26 mouse cellular contexts compared by ENCODE assay signal in the genomic region with DNA sequence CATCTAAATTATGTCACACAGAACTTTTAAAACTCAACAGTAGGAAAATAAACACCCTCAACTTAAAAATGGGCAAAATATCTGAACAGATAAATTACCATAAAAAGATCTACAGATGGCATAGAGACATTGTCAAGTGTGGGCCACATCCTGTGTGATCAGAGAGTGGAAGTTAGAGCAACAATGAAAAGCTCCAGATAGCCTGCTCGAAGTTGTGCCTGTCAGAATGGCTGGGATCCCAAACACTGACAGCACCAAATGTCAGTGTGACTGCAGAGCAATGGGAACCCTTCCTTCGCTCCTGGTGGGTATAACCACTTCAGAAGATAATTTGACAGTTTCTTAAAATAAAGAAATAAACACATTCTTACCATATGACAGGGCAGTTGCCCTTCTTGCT. TPM values are rescaled to one million over a fixed set of nuclear protein-coding genes. Genes with fewer than 3 reads are reported as not detected.
DNase-seq lines count a peak whose midpoint lies in the region; ATAC-seq and TF ChIP-seq lines count a peak whose summit lies in the region.
"Had no signal": no experiment of that assay in that cellular context is flagged by ENCODE, and none has a peak within 500 bp of the region (broad histone marks: within the 10 kb centered on the region; RNA-seq: fewer than 3 reads in every experiment).

No protein-coding gene starts in this region.

- no peaks in the 10 kb centered on the region for H3K36me3 ChIP-seq in forebrain, embryonic 16.5 days (ENCODE audit: control insufficient read depth, insufficient read depth)
- H3K36me3 ChIP-seq in forebrain, embryonic 11.5 days (ENCODE audit: control insufficient read depth, insufficient read depth, low read length) = no peaks in the 10 kb centered on the region
- H3K36me3 ChIP-seq in midbrain, embryonic 11.5 days (ENCODE audit: control insufficient read depth, insufficient read depth, low read length) = no peaks in the 10 kb centered on the region
- no peaks in the 10 kb centered on the region for H3K36me3 ChIP-seq in midbrain, embryonic 13.5 days
- H3K36me3 ChIP-seq: heart, embryonic 12.5 days; heart, embryonic 15.5 days; hindbrain, embryonic 10.5 days; hindbrain, embryonic 13.5 days had no signal

- H3K27me3 ChIP-seq in forebrain, embryonic 16.5 days (replicated peaks; ENCODE audit: control insufficient read depth, insufficient read depth, low read length) = no peaks in the 10 kb centered on the region
- H3K27me3 ChIP-seq in forebrain, embryonic 11.5 days (ENCODE audit: control insufficient read depth, insufficient read depth, low read length) = no peaks in the 10 kb centered on the region
- no peaks in the 10 kb centered on the region for H3K27me3 ChIP-seq in midbrain, embryonic 11.5 days (ENCODE audit: control insufficient read depth, insufficient read depth, low read length)
- H3K27me3 ChIP-seq in midbrain, embryonic 13.5 days = no peaks in the 10 kb centered on the region
- H3K27me3 ChIP-seq: heart, embryonic 12.5 days; heart, embryonic 15.5 days; hindbrain, embryonic 13.5 days had no signal

- DNase-seq in forebrain, embryonic 11.5 days (ENCODE audit: low spot score) = no peak
- peak; percentile 31 for DNase-seq in midbrain, embryonic 11.5 days (ENCODE audit: low spot score, missing footprints)
- DNase-seq in brain, embryonic 14.5 days (ENCODE audit: low read depth) = peak; percentile 29
- DNase-seq in naive thymus-derived CD4-positive, alpha-beta T cell, adult 2 months (ENCODE audit: low read depth) = peak; percentile 42
- no peak for DNase-seq in adrenal gland, adult 18-20 months (ENCODE audit: low spot score in 2 of 2)
- DNase-seq in MN1 (ENCODE audit: low spot score) = no peak
- DNase-seq: adrenal gland, postnatal 10 days; adrenal gland, postnatal 36 days; cerebellum, adult 11-12 months; cerebellum, adult 8-10 months; cerebellum, postnatal 10 days; cerebellum, postnatal 36 days; gastrocnemius, postnatal 25 days; heart, adult 18-20 months; heart, postnatal 10 days; heart, postnatal 36 days; kidney, adult 18-20 months had no signal

- ATAC-seq in forebrain, embryonic 16.5 days = peak; percentile 64
- ATAC-seq in forebrain, embryonic 11.5 days (replicated peaks; ENCODE audit: low FRiP score) = no peak
- no peak for ATAC-seq in midbrain, embryonic 11.5 days (ENCODE audit: low FRiP score)
- no peak for ATAC-seq in midbrain, embryonic 13.5 days
- ATAC-seq: hindbrain, embryonic 16.5 days; intestine, embryonic 16.5 days had no signal

- 57% methylated on average over 2 of the region's 2 CpGs for WGBS in forebrain, embryonic 16.5 days
- WGBS in forebrain, embryonic 11.5 days = 76% methylated on average over 2 of the region's 2 CpGs
- WGBS in midbrain, embryonic 11.5 days = 81% methylated on average over 2 of the region's 2 CpGs
- 86% methylated on average over 2 of the region's 2 CpGs for WGBS in midbrain, embryonic 13.5 days

- H3K9ac ChIP-seq in forebrain, embryonic 16.5 days (replicated peaks; ENCODE audit: low read depth, low read length) = no peak overlapping the region
- no peak overlapping the region for H3K9ac ChIP-seq in forebrain, embryonic 11.5 days (ENCODE audit: low read length)
- no peak overlapping the region for H3K9ac ChIP-seq in midbrain, embryonic 11.5 days (ENCODE audit: low read length)
- H3K9ac ChIP-seq in midbrain, embryonic 13.5 days (replicated peaks) = no peak overlapping the region
- H3K9ac ChIP-seq: heart, embryonic 12.5 days; heart, embryonic 15.5 days; hindbrain, embryonic 13.5 days had no signal

- H3K27ac ChIP-seq in forebrain, embryonic 16.5 days (ENCODE audit: low read length) = no peak overlapping the region
- H3K27ac ChIP-seq in forebrain, embryonic 11.5 days (ENCODE audit: low read depth, low read length) = no peak overlapping the region
- no peak overlapping the region for H3K27ac ChIP-seq in midbrain, embryonic 11.5 days (ENCODE audit: low read depth, low read length)
- no peak overlapping the region for H3K27ac ChIP-seq in midbrain, embryonic 13.5 days
- H3K27ac ChIP-seq: heart, embryonic 15.5 days; hindbrain, embryonic 10.5 days; hindbrain, embryonic 13.5 days had no signal

- no peaks in the 10 kb centered on the region for H3K9me3 ChIP-seq in forebrain, embryonic 16.5 days (ENCODE audit: control insufficient read depth, low read length)
- no peaks in the 10 kb centered on the region for H3K9me3 ChIP-seq in forebrain, embryonic 11.5 days (ENCODE audit: control insufficient read depth, low read length)
- no peaks in the 10 kb centered on the region for H3K9me3 ChIP-seq in midbrain, embryonic 11.5 days (ENCODE audit: control insufficient read depth, low read length)
- H3K9me3 ChIP-seq in midbrain, embryonic 13.5 days = no peaks in the 10 kb centered on the region
- H3K9me3 ChIP-seq: heart, embryonic 12.5 days; heart, embryonic 15.5 days; hindbrain, embryonic 10.5 days; hindbrain, embryonic 13.5 days had no signal

- no peak overlapping the region for H3K4me2 ChIP-seq in forebrain, embryonic 16.5 days (ENCODE audit: low read length)
- no peak overlapping the region for H3K4me2 ChIP-seq in forebrain, embryonic 11.5 days (ENCODE audit: low read depth, low read length, severe bottlenecking)
- H3K4me2 ChIP-seq in midbrain, embryonic 11.5 days = no peak overlapping the region
- H3K4me2 ChIP-seq in midbrain, embryonic 13.5 days (replicated peaks) = no peak overlapping the region
- H3K4me2 ChIP-seq: heart, embryonic 12.5 days; heart, embryonic 15.5 days; hindbrain, embryonic 13.5 days had no signal

- TF ChIP-seq CTCF in brain, embryonic 14.5 days (IDR thresholded peaks at IDR 0.05; ENCODE audit: borderline replicate concordance, extremely low read depth, insufficient read depth, insufficient read length) = no peak

- TF ChIP-seq POLR2A in brain, embryonic 14.5 days (IDR thresholded peaks at IDR 0.05; ENCODE audit: borderline replicate concordance, extremely low read depth, insufficient read depth, insufficient read length, poor library complexity, severe bottlenecking) = no peak

- no peaks in the 10 kb centered on the region for H3K4me1 ChIP-seq in forebrain, embryonic 16.5 days (replicated peaks; ENCODE audit: control insufficient read depth, insufficient read depth, low read length)
- no peaks in the 10 kb centered on the region for H3K4me1 ChIP-seq in forebrain, embryonic 11.5 days (replicated peaks; ENCODE audit: control insufficient read depth, insufficient read depth, low read length)
- H3K4me1 ChIP-seq in midbrain, embryonic 11.5 days (ENCODE audit: control insufficient read depth, insufficient read depth, low read length) = no peaks in the 10 kb centered on the region
- no peaks in the 10 kb centered on the region for H3K4me1 ChIP-seq in midbrain, embryonic 13.5 days (replicated peaks)
- H3K4me1 ChIP-seq: heart, embryonic 12.5 days; heart, embryonic 15.5 days; hindbrain, embryonic 10.5 days; hindbrain, embryonic 13.5 days had no signal

- no peak overlapping the region for H3K4me3 ChIP-seq in forebrain, embryonic 16.5 days (replicated peaks; ENCODE audit: low read length)
- no peak overlapping the region for H3K4me3 ChIP-seq in forebrain, embryonic 11.5 days (ENCODE audit: low read depth, low read length)
- no peak overlapping the region for H3K4me3 ChIP-seq in midbrain, embryonic 11.5 days (ENCODE audit: low read depth, low read length)
- no peak overlapping the region for H3K4me3 ChIP-seq in midbrain, embryonic 13.5 days (replicated peaks)
- H3K4me3 ChIP-seq: heart, embryonic 12.5 days; heart, embryonic 15.5 days; hindbrain, embryonic 10.5 days; hindbrain, embryonic 13.5 days had no signal

RNA-seq across cellular contexts. Expression of a gene that starts 53.8 kb away (rescaled TPM):
- 16.8 and 17.9 TPM in 2 replicates for polyA plus RNA-seq in forebrain, embryonic 16.5 days (2015; fragmentation: Nextera tagmentation; extraction: Ambion mirVana)
- 34.5 and 35.8 TPM in 2 replicates for polyA plus RNA-seq in forebrain, embryonic 11.5 days (2014; fragmentation: Nextera tagmentation; extraction: Ambion mirVana)
- polyA plus RNA-seq in midbrain, embryonic 11.5 days (2014; fragmentation: Nextera tagmentation; extraction: Ambion mirVana) = 40.1 and 40.6 TPM in 2 replicates
- polyA plus RNA-seq in midbrain, embryonic 13.5 days (2015; fragmentation: Nextera tagmentation; extraction: Ambion mirVana) = 33.2 and 38.2 TPM in 2 replicates
- polyA plus RNA-seq in brain, embryonic 14.5 days (2012; rRNA removed) = 18.8 and 25.5 TPM in 2 replicates
- 10 to 100 TPM; 43.0 to 45.3 TPM for total RNA-seq in adrenal gland, adult 18-20 months (2021)

RNA-seq across cellular contexts. Expression of a gene that starts 54.0 kb away (rescaled TPM):
- 95.5 and 111 TPM in 2 replicates for polyA plus RNA-seq in forebrain, embryonic 16.5 days (2015; fragmentation: Nextera tagmentation; extraction: Ambion mirVana)
- 120 and 132 TPM in 2 replicates for polyA plus RNA-seq in forebrain, embryonic 11.5 days (2014; fragmentation: Nextera tagmentation; extraction: Ambion mirVana)
- polyA plus RNA-seq in midbrain, embryonic 11.5 days (2014; fragmentation: Nextera tagmentation; extraction: Ambion mirVana) = 123 and 126 TPM in 2 replicates
- polyA plus RNA-seq in midbrain, embryonic 13.5 days (2015; fragmentation: Nextera tagmentation; extraction: Ambion mirVana) = 92.8 and 107 TPM in 2 replicates
- 38.6 and 43.9 TPM in 2 replicates for polyA plus RNA-seq in brain, embryonic 14.5 days (2012; rRNA removed)
- total RNA-seq in adrenal gland, adult 18-20 months (2021) = 10 to 100 TPM; 71.5 to 78.9 TPM

RNA-seq across cellular contexts. Expression of a gene that starts 55.9 kb away (rescaled TPM):
- 1.2 and 1.4 TPM in 2 replicates for polyA plus RNA-seq in forebrain, embryonic 16.5 days (2015; fragmentation: Nextera tagmentation; extraction: Ambion mirVana)
- 1.1 and 1.9 TPM in 2 replicates for polyA plus RNA-seq in forebrain, embryonic 11.5 days (2014; fragmentation: Nextera tagmentation; extraction: Ambion mirVana)
- 0.94 and 1.2 TPM in 2 replicates for polyA plus RNA-seq in midbrain, embryonic 11.5 days (2014; fragmentation: Nextera tagmentation; extraction: Ambion mirVana)
- 0.32 and 0.40 TPM in 2 replicates for polyA plus RNA-seq in midbrain, embryonic 13.5 days (2015; fragmentation: Nextera tagmentation; extraction: Ambion mirVana)
- 0.34 and 0.81 TPM in 2 replicates for polyA plus RNA-seq in brain, embryonic 14.5 days (2012; rRNA removed)
- 10 to 100 TPM; 24.5 to 55.3 TPM for total RNA-seq in adrenal gland, adult 18-20 months (2021)
- polyA plus RNA-seq: C2C12 had no signal

Comparison
In these comparisons a context has a peak if more than half of its experiments do, and no peak if none do; other contexts are left out.
1. DNase-seq: peak in midbrain, embryonic 11.5 days (single experiment), brain, embryonic 14.5 days (single experiment) and naive thymus-derived CD4-positive, alpha-beta T cell, adult 2 months (single experiment); none in forebrain, embryonic 11.5 days (single experiment), adrenal gland, adult 18-20 months (0 of 2) and MN1 (single experiment).